Mouse (Mus musculus) hindbrain, embryonic 15.5 days (tissue): Measurements from ENCODE around the gene Dpp4. TPM values are rescaled to one million over a fixed set of nuclear protein-coding genes. Genes with fewer than 3 reads are reported as not detected.

Source experiments
- ATAC-seq: fragments of 200-750 bp; cut with Nextera tagmentation; 2 replicates; pipeline ENCODE4 v1.8.0; 2017; ENCODE audit warnings: low read depth, moderate number of reproducible peaks, moderate TSS enrichment; ENCODE audit not compliant: low FRiP score
- H3K27ac ChIP-seq: fragments of 300-500 bp; sonication (generic); replicated peaks from 2 replicates; pipeline ENCODE4 v1.5.1; 2015; ENCODE audit warnings: mild to moderate bottlenecking, inconsistent platforms
- H3K27me3 ChIP-seq: fragments of 300-500 bp; sonication (generic); 2 replicates; pipeline ENCODE4 v1.6.1; 2015; ENCODE audit warnings: control low read depth, inconsistent platforms
- H3K36me3 ChIP-seq: fragments of 300-500 bp; sonication (generic); 2 replicates; pipeline ENCODE4 v1.6.1; 2015; ENCODE audit warnings: control low read depth, inconsistent platforms
- H3K4me1 ChIP-seq: fragments of 300-500 bp; sonication (generic); replicated peaks from 2 replicates; pipeline ENCODE4 v1.6.1; 2015; ENCODE audit warnings: control low read depth, inconsistent platforms
- H3K4me2 ChIP-seq: fragments of 300-500 bp; sonication (generic); 2 replicates; pipeline ENCODE4 v1.6.1; 2015; ENCODE audit warnings: moderate library complexity, mild to moderate bottlenecking, inconsistent platforms
- H3K4me3 ChIP-seq: fragments of 300-500 bp; sonication (generic); 2 replicates; pipeline ENCODE4 v1.5.1; 2015; ENCODE audit warnings: mild to moderate bottlenecking, inconsistent platforms
- H3K9ac ChIP-seq: fragments of 300-500 bp; sonication (generic); 2 replicates; pipeline ENCODE4 v1.6.1; 2015; ENCODE audit warnings: inconsistent platforms
- H3K9me3 ChIP-seq: fragments of 300-500 bp; sonication (generic); 2 replicates; pipeline ENCODE4 v1.6.1; 2016; ENCODE audit warnings: control low read depth, inconsistent platforms
- WGBS: fragments of 180-500 bp; shearing (Covaris S2); methylation state at CpG from one replicate; pipeline ENCODE4 v1.1.7; 2015; 5-methylcytosine and 5-hydroxymethylcytosine counted together
- polyA plus RNA-seq: library from polyadenylated mRNA; unstranded; fragments of >200 nt; fragmentation: Nextera tagmentation; extraction: Ambion mirVana; gene quantifications from 2 replicates; pipeline ENCODE4 v1.2.1, GENCODE M21; 2015

Dpp4 gene
- polyA plus RNA-seq, 1 experiment from 2014 or later = 2.0 TPM

DNA sequence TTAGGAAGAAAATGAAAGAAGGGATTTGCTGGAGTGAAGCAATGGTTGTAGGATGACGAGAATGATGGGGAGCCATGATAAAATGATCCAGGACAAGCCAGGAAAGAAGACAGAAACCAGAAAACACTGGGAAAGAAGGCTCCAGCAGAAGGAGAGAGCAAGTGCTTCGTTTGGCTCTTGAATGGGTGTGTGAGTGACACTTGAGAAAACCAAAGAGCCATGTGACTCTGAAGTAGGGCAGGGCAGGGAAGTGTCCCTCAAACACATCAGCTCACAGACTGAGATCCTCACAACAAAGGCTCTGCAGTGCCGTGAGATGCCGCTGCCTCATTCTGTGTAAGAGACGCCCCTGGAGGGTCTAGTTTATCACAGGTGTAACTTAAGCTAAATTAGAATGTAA lies 29.6 kb downstream of the Dpp4 start:
- Histone ChIP-seq H3K9ac (no peak overlapping the region), H3K4me3 (no peak overlapping the region), H3K27me3 (no peaks in the 10 kb centered on the region), H3K9me3 (no peaks in the 10 kb centered on the region), H3K36me3 (no peaks in the 10 kb centered on the region), H3K27ac (no peak overlapping the region), H3K4me2 (no peak overlapping the region), H3K4me1 (no peaks in the 10 kb centered on the region)
- ATAC-seq = no peak
- 76% methylated on average over 5 of the region's 5 CpGs for WGBS

DNA sequence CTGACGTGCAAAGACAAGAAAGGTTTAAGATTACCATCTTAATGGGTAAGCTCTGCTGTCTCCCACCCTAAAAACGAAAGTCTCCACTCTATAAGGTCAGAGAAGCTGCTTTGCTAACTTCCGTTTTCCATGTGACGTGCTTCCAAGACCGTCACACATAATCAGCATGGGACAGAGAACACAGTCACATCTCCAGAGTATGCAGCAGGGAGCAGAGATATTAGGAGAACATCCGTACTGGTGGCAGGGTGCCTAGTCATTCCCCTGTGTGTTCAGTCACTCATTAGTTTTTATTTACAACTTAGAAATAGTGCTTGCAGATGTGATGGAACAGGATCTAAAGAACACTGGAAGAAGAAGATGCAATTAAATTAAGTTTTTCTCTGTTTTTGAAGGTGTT lies 30.3 kb downstream of the Dpp4 start:
- Histone ChIP-seq H3K4me1 (no peaks in the 10 kb centered on the region), H3K4me2 (no peak overlapping the region), H3K27ac (no peak overlapping the region), H3K27me3 (no peaks in the 10 kb centered on the region), H3K9ac (no peak overlapping the region), H3K4me3 (no peak overlapping the region), H3K36me3 (no peaks in the 10 kb centered on the region), H3K9me3 (no peaks in the 10 kb centered on the region)
- 83% methylated on average over 6 of the region's 6 CpGs for WGBS
- ATAC-seq = no peak

GRCm38 (mm10) chr2:62373692-62374091 lies 38.3 kb downstream of the Dpp4 start:
- WGBS = 77% methylated on average over 11 of the region's 11 CpGs

GRCm38 (mm10) chr2:62370048-62370447 lies 42.0 kb downstream of the Dpp4 start:
- H3K27ac ChIP-seq = no peak overlapping the region
- no peak overlapping the region for H3K4me3 ChIP-seq
- WGBS = 55% methylated on average over 2 of the region's 2 CpGs
- H3K36me3 ChIP-seq = no peaks in the 10 kb centered on the region
- no peaks in the 10 kb centered on the region for H3K4me1 ChIP-seq
- no peak overlapping the region for H3K4me2 ChIP-seq
- H3K9me3 ChIP-seq = no peaks in the 10 kb centered on the region
- ATAC-seq = no peak
- H3K27me3 ChIP-seq = no peaks in the 10 kb centered on the region
- no peak overlapping the region for H3K9ac ChIP-seq

More at GRCm38 (mm10) chr2:62373692-62374091, 38.3 kb downstream of the Dpp4 start:
- no peaks in the 10 kb centered on the region for H3K9me3 ChIP-seq
- no peak overlapping the region for H3K4me2 ChIP-seq
- no peak overlapping the region for H3K27ac ChIP-seq
- no peaks in the 10 kb centered on the region for H3K27me3 ChIP-seq
- no peaks in the 10 kb centered on the region for H3K4me1 ChIP-seq
- ATAC-seq = no peak
- H3K36me3 ChIP-seq = no peaks in the 10 kb centered on the region
- H3K4me3 ChIP-seq = no peak overlapping the region
- H3K9ac ChIP-seq = no peak overlapping the region

GRCm38 (mm10) chr2:62368349-62369053 lies 43.5 kb downstream of the Dpp4 start:
- H3K4me3 ChIP-seq = no peak overlapping the region

GRCm38 (mm10) chr2:62363606-62364005 lies 48.4 kb downstream of the Dpp4 start:
- Histone ChIP-seq H3K9ac (no peak overlapping the region), H3K36me3 (no peaks in the 10 kb centered on the region), H3K4me2 (no peak overlapping the region), H3K4me1 (no peaks in the 10 kb centered on the region), H3K27me3 (no peaks in the 10 kb centered on the region), H3K27ac (no peak overlapping the region), H3K4me3 (no peak overlapping the region), H3K9me3 (no peaks in the 10 kb centered on the region)
- no peak for ATAC-seq
- WGBS = 93% methylated on average over 4 of the region's 4 CpGs

More at GRCm38 (mm10) chr2:62368349-62369053, 43.5 kb downstream of the Dpp4 start:
- no peaks in the 10 kb centered on the region for H3K36me3 ChIP-seq
- no peak overlapping the region for H3K9ac ChIP-seq
- ATAC-seq = no peak
- no peaks in the 10 kb centered on the region for H3K27me3 ChIP-seq
- no peak overlapping the region for H3K4me2 ChIP-seq
- WGBS = 63% methylated on average over 5 of the region's 5 CpGs
- no peaks in the 10 kb centered on the region for H3K4me1 ChIP-seq
- no peaks in the 10 kb centered on the region for H3K9me3 ChIP-seq
- H3K27ac ChIP-seq = no peak overlapping the region

DNA sequence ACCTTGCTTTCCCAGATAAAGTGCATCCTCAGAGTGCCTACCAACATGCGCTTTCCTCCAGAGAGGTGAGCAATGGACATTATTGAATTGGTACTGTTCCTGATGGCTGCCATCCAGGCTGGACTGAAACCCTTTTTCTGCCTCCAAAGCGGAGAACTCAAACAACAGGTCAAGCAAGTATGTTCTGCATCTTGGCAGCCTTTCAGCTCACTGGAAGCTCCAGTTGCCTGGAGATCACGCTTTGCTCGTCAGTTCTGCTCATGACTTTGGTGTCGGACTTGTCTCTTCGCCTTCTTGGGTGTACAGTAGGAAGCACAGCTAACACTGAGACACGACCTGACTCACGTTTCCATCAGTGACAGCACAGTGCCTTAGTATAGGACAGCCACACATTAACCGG lies 49.8 kb downstream of the Dpp4 start:
- 86% methylated on average over 9 of the region's 9 CpGs for WGBS
- Histone ChIP-seq H3K9me3 (no peaks in the 10 kb centered on the region), H3K27ac (no peak overlapping the region)

DNA sequence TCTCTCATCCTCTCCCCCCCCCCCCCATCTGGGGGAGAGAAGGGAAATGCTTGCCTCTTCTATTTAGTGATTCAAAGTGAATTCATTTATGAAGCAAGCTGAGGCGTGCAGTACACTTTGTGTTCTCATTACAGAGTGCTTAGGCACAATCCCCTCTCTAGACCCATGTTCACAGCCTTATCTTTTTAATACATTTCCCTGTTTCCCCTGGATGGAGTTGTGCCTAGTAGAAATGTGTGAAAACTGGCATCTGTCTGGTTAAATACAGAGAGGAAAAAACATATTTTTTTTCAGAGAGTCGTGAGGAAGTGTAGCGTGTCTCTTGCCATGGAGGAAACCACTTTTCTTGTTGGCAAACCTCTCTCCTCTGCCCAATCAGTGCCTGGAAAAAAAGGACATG lies 50.5 kb downstream of the Dpp4 start:
- WGBS = 71% methylated on average over 3 of the region's 3 CpGs
- no peak overlapping the region for H3K4me3 ChIP-seq
- H3K27ac ChIP-seq = no peak overlapping the region
- H3K9me3 ChIP-seq = no peaks in the 10 kb centered on the region
- no peak for ATAC-seq
- H3K4me1 ChIP-seq = no peaks in the 10 kb centered on the region
- H3K27me3 ChIP-seq = no peaks in the 10 kb centered on the region
- no peak overlapping the region for H3K9ac ChIP-seq
- H3K4me2 ChIP-seq = no peak overlapping the region
- H3K36me3 ChIP-seq = no peaks in the 10 kb centered on the region

More for the DNA sequence above, 49.8 kb downstream of the Dpp4 start:
- ATAC-seq = no peak
- Histone ChIP-seq H3K4me3 (no peak overlapping the region), H3K27me3 (no peaks in the 10 kb centered on the region), H3K4me2 (no peak overlapping the region), H3K4me1 (no peaks in the 10 kb centered on the region), H3K36me3 (no peaks in the 10 kb centered on the region), H3K9ac (no peak overlapping the region)

DNA sequence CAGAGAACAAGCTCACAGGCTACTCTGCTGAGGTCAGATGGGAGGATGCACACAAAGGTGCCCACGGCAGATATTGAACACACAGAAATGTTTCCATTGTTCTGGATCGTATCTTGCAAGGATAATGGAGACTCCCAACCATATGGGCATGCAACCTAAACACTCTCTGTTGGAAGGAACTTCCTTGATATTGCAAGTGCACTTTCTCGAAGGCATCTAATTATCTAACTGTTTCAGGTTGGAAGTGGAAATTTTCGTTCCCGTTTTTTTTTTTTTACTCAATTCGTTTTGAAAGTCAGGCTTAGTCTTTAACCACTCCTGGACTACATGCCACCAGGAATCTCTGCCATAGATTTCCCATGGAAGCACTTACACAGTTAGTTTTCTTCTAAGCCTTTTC lies 51.2 kb downstream of the Dpp4 start:
- Histone ChIP-seq H3K27ac (no peak overlapping the region), H3K4me2 (no peak overlapping the region), H3K4me3 (no peak overlapping the region), H3K9me3 (no peaks in the 10 kb centered on the region), H3K27me3 (no peaks in the 10 kb centered on the region), H3K4me1 (no peaks in the 10 kb centered on the region), H3K9ac (no peak overlapping the region), H3K36me3 (no peaks in the 10 kb centered on the region)
- no peak for ATAC-seq
- 83% methylated on average over 6 of the region's 6 CpGs for WGBS

GRCm38 (mm10) chr2:62357259-62357658 lies 54.8 kb downstream of the Dpp4 start:
- H3K4me1 ChIP-seq = no peaks in the 10 kb centered on the region
- no peaks in the 10 kb centered on the region for H3K36me3 ChIP-seq
- no peak overlapping the region for H3K4me3 ChIP-seq
- ATAC-seq = no peak
- no peak overlapping the region for H3K4me2 ChIP-seq
- no peaks in the 10 kb centered on the region for H3K9me3 ChIP-seq
- no peaks in the 10 kb centered on the region for H3K27me3 ChIP-seq
- no peak overlapping the region for H3K9ac ChIP-seq
- WGBS = 95% methylated on average over 7 of the region's 7 CpGs
- H3K27ac ChIP-seq = no peak overlapping the region

GRCm38 (mm10) chr2:62356606-62357005 lies 55.4 kb downstream of the Dpp4 start:
- 83% methylated on average over 14 of the region's 14 CpGs for WGBS

DNA sequence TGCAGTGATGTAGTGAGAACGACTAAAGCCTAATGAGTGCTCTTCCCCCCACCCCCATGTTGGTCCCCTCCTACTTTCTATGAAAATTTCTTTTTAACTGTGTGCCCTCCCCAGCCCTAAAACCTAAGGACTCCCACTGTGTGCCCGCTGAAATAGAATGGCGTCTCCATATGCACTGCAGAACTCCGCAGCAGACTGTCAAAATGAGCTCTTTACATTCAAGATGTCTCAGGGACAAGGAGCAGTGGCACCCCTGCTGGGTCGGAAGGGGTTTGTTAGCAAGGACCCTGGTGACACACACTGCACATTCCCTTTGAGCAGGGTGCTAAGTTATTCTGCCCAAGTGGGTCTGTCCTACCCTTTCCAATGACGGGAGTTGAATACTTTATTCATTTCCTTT lies 56.3 kb downstream of the Dpp4 start:
- WGBS = 30% methylated on average over 6 of the region's 6 CpGs
- ATAC-seq = no peak
- no peak overlapping the region for H3K4me3 ChIP-seq
- H3K4me2 ChIP-seq = no peak overlapping the region
- no peak overlapping the region for H3K9ac ChIP-seq
- no peaks in the 10 kb centered on the region for H3K36me3 ChIP-seq
- no peak overlapping the region for H3K27ac ChIP-seq
- no peaks in the 10 kb centered on the region for H3K4me1 ChIP-seq
- H3K27me3 ChIP-seq = no peaks in the 10 kb centered on the region
- no peaks in the 10 kb centered on the region for H3K9me3 ChIP-seq

More at GRCm38 (mm10) chr2:62356606-62357005, 55.4 kb downstream of the Dpp4 start:
- H3K27ac ChIP-seq = no peak overlapping the region
- no peak overlapping the region for H3K4me3 ChIP-seq
- no peak overlapping the region for H3K4me2 ChIP-seq
- no peaks in the 10 kb centered on the region for H3K27me3 ChIP-seq
- H3K9ac ChIP-seq = no peak overlapping the region
- ATAC-seq = no peak
- H3K9me3 ChIP-seq = no peaks in the 10 kb centered on the region
- H3K4me1 ChIP-seq = no peaks in the 10 kb centered on the region
- no peaks in the 10 kb centered on the region for H3K36me3 ChIP-seq

DNA sequence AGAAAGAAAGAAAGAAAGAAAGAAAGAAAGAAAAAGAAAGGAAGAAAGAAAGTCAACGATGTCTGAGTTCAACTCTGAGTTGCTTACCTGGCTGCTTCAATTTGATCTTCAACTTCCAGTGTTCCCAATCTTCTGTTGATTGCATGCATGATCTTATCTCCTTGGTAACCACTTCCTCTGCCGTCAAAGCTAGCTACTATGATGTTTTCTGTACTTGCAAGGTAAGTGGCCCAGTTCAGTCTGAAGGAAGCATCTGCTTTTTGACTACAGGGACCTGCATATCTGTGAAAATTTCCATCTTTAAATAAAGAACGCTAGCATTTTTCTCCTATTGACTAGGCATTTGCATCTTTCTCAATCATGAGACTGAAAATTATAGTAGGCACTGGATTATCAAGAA lies 60.0 kb downstream of the Dpp4 start:
- WGBS = 79% methylated on average over 3 of the region's 3 CpGs

More for the DNA sequence above, 60.0 kb downstream of the Dpp4 start:
- H3K9ac ChIP-seq = no peak overlapping the region
- no peak overlapping the region for H3K4me2 ChIP-seq
- no peaks in the 10 kb centered on the region for H3K27me3 ChIP-seq
- no peaks in the 10 kb centered on the region for H3K4me1 ChIP-seq
- no peak for ATAC-seq
- H3K9me3 ChIP-seq = no peaks in the 10 kb centered on the region
- no peak overlapping the region for H3K27ac ChIP-seq
- no peak overlapping the region for H3K4me3 ChIP-seq
- no peaks in the 10 kb centered on the region for H3K36me3 ChIP-seq
